Mouse (Mus musculus) heart, postnatal 4 days (tissue): ENCODE measurements around the gene Dnm3. TPM values are rescaled to one million over a fixed set of nuclear protein-coding genes. Genes with fewer than 3 reads are reported as not detected.

Source experiments
- microRNA-seq, 2 experiments: library from miRNA; unstranded; fragments of <30 nt; microRNA quantifications; one replicate each; pipeline ENCODE4 v1.2.0; 2021 to 2022
- total RNA-seq, 2 experiments: library from RNA; stranded (reverse); gene quantifications; 2 replicates each; pipeline ENCODE4 v1.2.3; 2021

Gene Dnm3
- total RNA-seq, 2 experiments from 2014 or later, result 4.5 to 5.5 TPM

Small RNAs within 50 kb of the gene (microRNA-seq; reads per million reads assigned to microRNA genes)
- gene Mir199a-2 (27.4 to 48.4 reads per million in 2 experiments), gene Mir214 (7,343 to 9,691 reads per million in 2 experiments)

Other genes starting within 250 kb of the Dnm3 start
- 1 to 10 TPM; 6.6 to 8.1 TPM for gene Mettl13, start 70.5 kb upstream of the Dnm3 start, total RNA-seq
- 10 to 100 TPM; 18.2 to 18.8 TPM for gene Vamp4, start 92.5 kb upstream of the Dnm3 start, total RNA-seq
- under 1 TPM in 1 of 2 experiments, not detected in 1; 0.11 TPM for gene Myoc, start 161.1 kb upstream of the Dnm3 start, total RNA-seq
- gene Myocos, start 180.2 kb upstream of the Dnm3 start, total RNA-seq, result not detected